Mouse (Mus musculus): ENCODE measurements at regions not wholly inside any gene's neighbourhood (a gene's known extent, or its start where the extent isn't known, plus 50 kb on each side); places are given as distances from the start of the nearest gene placed in this dataset.

- ATAC-seq (ENCODE audit: extremely low read depth, insufficient number of reproducible peaks, low FRiP score, low TSS enrichment): no peak
- Histone ChIP-seq H3K27me3 (replicated peaks) (no peaks in the 10 kb centered on the region), H3K36me3 (no peaks in the 10 kb centered on the region), H3K9me3 (no peaks in the 10 kb centered on the region), H3K9ac (no peak overlapping the region), H3K27ac (replicated peaks) (no peak overlapping the region), H3K4me2 (no peak overlapping the region), H3K4me3 (no peak overlapping the region), H3K4me1 (no peaks in the 10 kb centered on the region)
- WGBS: 53% methylated on average over 2 of the region's 2 CpGs
Observed at GRCm38 (mm10) chr16:87069294-87069693, 284.7 kb upstream of the N6amt1 start.

- H3K4me3 ChIP-seq: no peak overlapping the region
- H3K36me3 ChIP-seq: no peaks in the 10 kb centered on the region
- no peaks in the 10 kb centered on the region for H3K27me3 ChIP-seq (replicated peaks)
- ATAC-seq (ENCODE audit: extremely low read depth, insufficient number of reproducible peaks, low FRiP score, low TSS enrichment): no peak
- H3K9ac ChIP-seq: no peak overlapping the region
- H3K27ac ChIP-seq (replicated peaks): no peak overlapping the region
- no peaks in the 10 kb centered on the region for H3K4me1 ChIP-seq
- no peak overlapping the region for H3K4me2 ChIP-seq
- H3K9me3 ChIP-seq: no peaks in the 10 kb centered on the region
- 69% methylated on average over 1 of the region's 1 CpGs for WGBS
Observed at GRCm38 (mm10) chr16:87067981-87068380, 286.0 kb upstream of the N6amt1 start.

GRCm38 (mm10) chr16:87067523-87067922 lies 286.5 kb upstream of the N6amt1 start:
- H3K9me3 ChIP-seq: no peaks in the 10 kb centered on the region
- H3K4me2 ChIP-seq: no peak overlapping the region
- no peaks in the 10 kb centered on the region for H3K4me1 ChIP-seq
- no peaks in the 10 kb centered on the region for H3K27me3 ChIP-seq (replicated peaks)
- H3K9ac ChIP-seq: no peak overlapping the region
- H3K4me3 ChIP-seq: no peak overlapping the region
- WGBS: 81% methylated on average over 5 of the region's 5 CpGs
- ATAC-seq (ENCODE audit: extremely low read depth, insufficient number of reproducible peaks, low FRiP score, low TSS enrichment): no peak
- no peaks in the 10 kb centered on the region for H3K36me3 ChIP-seq
- H3K27ac ChIP-seq (replicated peaks): no peak overlapping the region

- ATAC-seq (ENCODE audit: extremely low read depth, insufficient number of reproducible peaks, low FRiP score, low TSS enrichment): no peak
- WGBS: 80% methylated on average over 8 of the region's 8 CpGs
- Histone ChIP-seq H3K27ac (replicated peaks) (no peak overlapping the region), H3K9ac (no peak overlapping the region), H3K4me3 (no peak overlapping the region), H3K36me3 (no peaks in the 10 kb centered on the region), H3K27me3 (replicated peaks) (no peaks in the 10 kb centered on the region), H3K4me2 (no peak overlapping the region), H3K9me3 (no peaks in the 10 kb centered on the region), H3K4me1 (no peaks in the 10 kb centered on the region)
Observed at GRCm38 (mm10) chr16:87060473-87060872, 293.5 kb upstream of the N6amt1 start.

- 49% methylated on average over 8 of the region's 8 CpGs for WGBS
Observed at GRCm38 (mm10) chr16:87049741-87050383, 304.1 kb upstream of the N6amt1 start.

GRCm38 (mm10) chr16:87044773-87045561 lies 309.0 kb upstream of the N6amt1 start:
- no peak for ATAC-seq (ENCODE audit: extremely low read depth, insufficient number of reproducible peaks, low FRiP score, low TSS enrichment)
- no peak overlapping the region for H3K9ac ChIP-seq
- H3K27me3 ChIP-seq (replicated peaks): no peaks in the 10 kb centered on the region
- H3K27ac ChIP-seq (replicated peaks): no peak overlapping the region
- H3K4me2 ChIP-seq: no peak overlapping the region
- no peaks in the 10 kb centered on the region for H3K4me1 ChIP-seq
- no peaks in the 10 kb centered on the region for H3K9me3 ChIP-seq
- H3K36me3 ChIP-seq: no peaks in the 10 kb centered on the region
- 63% methylated on average over 5 of the region's 5 CpGs for WGBS
- H3K4me3 ChIP-seq: no peak overlapping the region

More at GRCm38 (mm10) chr16:87049741-87050383, 304.1 kb upstream of the N6amt1 start:
- Histone ChIP-seq H3K9me3 (no peaks in the 10 kb centered on the region), H3K4me3 (no peak overlapping the region), H3K27me3 (replicated peaks) (no peaks in the 10 kb centered on the region), H3K36me3 (no peaks in the 10 kb centered on the region), H3K27ac (replicated peaks) (0 out of 2 replicates have a peak overlapping the region, but pooled peaks have one; percentile 45), H3K9ac (no peak overlapping the region), H3K4me2 (no peak overlapping the region), H3K4me1 (no peaks in the 10 kb centered on the region)
- no peak for ATAC-seq (ENCODE audit: extremely low read depth, insufficient number of reproducible peaks, low FRiP score, low TSS enrichment)

- Histone ChIP-seq H3K9me3 (no peaks in the 10 kb centered on the region), H3K4me3 (no peak overlapping the region), H3K9ac (no peak overlapping the region), H3K4me2 (no peak overlapping the region), H3K36me3 (no peaks in the 10 kb centered on the region), H3K27me3 (replicated peaks) (no peaks in the 10 kb centered on the region), H3K4me1 (no peaks in the 10 kb centered on the region), H3K27ac (replicated peaks) (no peak overlapping the region)
- ATAC-seq (ENCODE audit: extremely low read depth, insufficient number of reproducible peaks, low FRiP score, low TSS enrichment): no peak
Observed at GRCm38 (mm10) chr16:87043689-87044088, 310.3 kb upstream of the N6amt1 start.

GRCm38 (mm10) chr16:87040366-87040765 lies 313.6 kb upstream of the N6amt1 start:
- WGBS: 64% methylated on average over 4 of the region's 4 CpGs
- Histone ChIP-seq H3K4me1 (no peaks in the 10 kb centered on the region), H3K4me3 (no peak overlapping the region), H3K4me2 (no peak overlapping the region), H3K27ac (replicated peaks) (no peak overlapping the region), H3K9ac (no peak overlapping the region), H3K36me3 (no peaks in the 10 kb centered on the region), H3K9me3 (no peaks in the 10 kb centered on the region), H3K27me3 (replicated peaks) (no peaks in the 10 kb centered on the region)
- no peak for ATAC-seq (ENCODE audit: extremely low read depth, insufficient number of reproducible peaks, low FRiP score, low TSS enrichment)

- Histone ChIP-seq H3K36me3 (no peaks in the 10 kb centered on the region), H3K4me3 (no peak overlapping the region), H3K4me1 (no peaks in the 10 kb centered on the region), H3K9ac (no peak overlapping the region), H3K27me3 (replicated peaks) (no peaks in the 10 kb centered on the region), H3K9me3 (no peaks in the 10 kb centered on the region), H3K27ac (replicated peaks) (no peak overlapping the region), H3K4me2 (no peak overlapping the region)
- 72% methylated on average over 1 of the region's 1 CpGs for WGBS
- no peak for ATAC-seq (ENCODE audit: extremely low read depth, insufficient number of reproducible peaks, low FRiP score, low TSS enrichment)
Observed at GRCm38 (mm10) chr16:87039861-87040260, 314.1 kb upstream of the N6amt1 start.

- Histone ChIP-seq H3K4me1 (no peaks in the 10 kb centered on the region), H3K27me3 (replicated peaks) (no peaks in the 10 kb centered on the region), H3K4me2 (no peak overlapping the region), H3K9me3 (no peaks in the 10 kb centered on the region), H3K27ac (replicated peaks) (no peak overlapping the region), H3K9ac (no peak overlapping the region), H3K4me3 (no peak overlapping the region), H3K36me3 (no peaks in the 10 kb centered on the region)
- ATAC-seq (ENCODE audit: extremely low read depth, insufficient number of reproducible peaks, low FRiP score, low TSS enrichment): no peak
- 69% methylated on average over 6 of the region's 6 CpGs for WGBS
Observed at GRCm38 (mm10) chr16:87037061-87037460, 316.9 kb upstream of the N6amt1 start.

GRCm38 (mm10) chr16:87031836-87032235 lies 322.1 kb upstream of the N6amt1 start:
- Histone ChIP-seq H3K27ac (replicated peaks) (no peak overlapping the region), H3K4me1 (peaks cover 4% of the 10 kb centered on the region; the same call in 1 of the 2 replicates), H3K27me3 (replicated peaks) (no peaks in the 10 kb centered on the region), H3K9ac (no peak overlapping the region), H3K4me2 (no peak overlapping the region), H3K4me3 (no peak overlapping the region), H3K9me3 (no peaks in the 10 kb centered on the region), H3K36me3 (no peaks in the 10 kb centered on the region)
- 66% methylated on average over 3 of the region's 3 CpGs for WGBS
- no peak for ATAC-seq (ENCODE audit: extremely low read depth, insufficient number of reproducible peaks, low FRiP score, low TSS enrichment)

All from heart, embryonic 13.5 days (tissue).